Mouse (Mus musculus) heart, adult 2 months (tissue): ENCODE measurements at regions not wholly inside any gene's neighbourhood (a gene's known extent, or its start where the extent isn't known, plus 50 kb on each side); places are given as distances from the start of the nearest gene placed in this dataset.

Source experiments
- CTCF ChIP-seq: fragments of 200-600 bp; IDR thresholded peaks from 2 replicates; pipeline ENCODE4 v1.8.1; 2022; ENCODE audit warnings: antibody characterized with exemption, mild to moderate bottlenecking, moderate library complexity
- EP300 ChIP-seq: fragments of 200-500 bp; IDR thresholded peaks from 2 replicates; pipeline ENCODE4 v1.6.1; 2011; ENCODE audit warnings: low read depth, low read length, control low read depth; ENCODE audit not compliant: insufficient read depth
- POLR2A ChIP-seq: fragments of 200-500 bp; IDR thresholded peaks from 2 replicates; pipeline ENCODE4 v1.6.1; 2011; ENCODE audit warnings: mild to moderate bottlenecking, low read depth, low read length, control low read depth; ENCODE audit not compliant: insufficient read depth

GRCm38 (mm10) chr6:98499721-98500120, 157.2 kb upstream of the Gm765 start:
- TF ChIP-seq POLR2A (no peak), CTCF (no peak), EP300 (no peak)
